Mouse (Mus musculus): ENCODE data around the gene Crim1.
A peak's percentile ranks its signal among the peaks of the same experiment; 100 is the strongest.

The Crim1 gene

GRCm38 (mm10) chr17:78254256-78254655 lies 54.2 kb downstream of the Crim1 start:
- no peak for DNase-seq

- no peak for DNase-seq
Observed at GRCm38 (mm10) chr17:78255711-78256110, 55.7 kb downstream of the Crim1 start.

DNA sequence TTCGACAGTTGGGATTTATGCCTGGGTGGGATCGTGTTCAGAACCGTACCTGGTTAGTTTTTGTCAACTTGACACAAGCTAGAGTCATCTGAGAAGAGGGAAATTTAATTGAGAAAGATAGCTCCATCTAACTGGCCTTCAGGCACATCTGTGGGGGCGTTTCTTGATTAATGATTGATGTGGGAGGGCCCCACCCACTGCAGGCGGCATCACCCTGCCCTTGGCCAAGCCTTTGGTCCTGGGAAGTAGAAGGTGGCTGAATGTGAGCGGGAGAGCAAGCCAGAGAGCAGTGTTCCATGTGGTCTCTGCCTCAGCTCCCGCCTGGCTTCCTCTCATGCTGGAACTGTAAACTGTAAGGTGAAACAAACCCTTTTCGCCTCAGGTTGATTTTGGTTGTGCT lies 56.5 kb downstream of the Crim1 start:
- DNase-seq, result no peak

DNA sequence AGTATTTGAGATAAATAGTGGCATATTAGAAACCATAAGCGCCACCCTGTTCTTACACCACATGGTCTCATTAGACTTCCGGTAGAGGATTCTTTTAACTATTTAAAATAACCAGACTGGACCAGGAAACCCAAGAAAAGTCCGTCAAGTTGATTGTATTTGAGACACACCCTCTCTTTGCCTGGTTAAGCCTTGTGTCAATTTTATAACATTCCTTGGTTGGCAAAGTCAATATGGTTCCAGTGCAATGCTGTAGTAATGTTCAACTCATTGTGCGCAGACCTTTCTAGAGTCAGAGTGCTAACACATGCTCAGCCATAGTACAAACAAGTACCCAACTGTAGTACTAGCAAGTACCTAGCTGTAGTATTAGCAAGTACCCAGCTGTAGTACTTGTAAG lies 61.6 kb downstream of the Crim1 start:
- no peak for DNase-seq

DNA sequence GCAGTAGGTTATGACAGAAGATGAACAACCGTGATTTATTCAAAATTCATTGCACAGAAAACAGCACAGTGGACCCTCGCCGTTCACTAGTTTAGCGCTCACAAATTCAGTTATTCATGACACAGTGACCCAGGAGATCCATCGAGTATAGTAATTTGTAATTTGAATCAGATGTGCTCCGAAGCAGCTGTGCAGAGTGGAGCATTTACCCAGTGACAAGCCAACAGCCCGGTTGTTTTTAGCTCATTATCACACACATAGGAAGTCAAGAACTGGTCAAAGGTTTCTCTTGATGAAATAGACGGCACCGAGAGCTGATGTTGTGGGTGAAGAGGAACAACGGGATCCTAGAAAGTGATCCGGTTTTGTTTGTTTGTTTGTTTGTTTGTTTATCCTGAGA lies 64.1 kb downstream of the Crim1 start:
- DNase-seq, result no peak

DNA sequence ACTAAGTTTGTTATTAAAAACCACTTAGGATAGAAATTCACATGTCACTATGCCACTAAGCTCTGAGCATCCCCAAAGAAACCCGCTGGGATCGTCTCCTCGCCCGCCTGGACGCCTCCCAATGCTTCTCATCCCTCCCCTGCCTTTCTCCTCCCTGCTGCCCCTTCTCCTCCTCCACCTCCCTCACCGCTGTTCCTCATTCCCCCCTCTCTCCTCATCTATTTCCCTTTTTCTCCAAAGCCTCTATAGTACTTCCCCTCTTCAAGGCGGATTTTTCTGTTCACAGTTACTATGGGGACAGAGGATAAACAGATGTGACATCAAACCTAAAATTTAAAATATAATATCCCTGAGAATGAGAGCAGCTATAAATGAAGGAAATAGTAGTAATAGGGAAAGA lies 65.1 kb downstream of the Crim1 start:
- no peak for DNase-seq

- DNase-seq, result no peak
Observed at GRCm38 (mm10) chr17:78266271-78266670, 66.2 kb downstream of the Crim1 start.

DNA sequence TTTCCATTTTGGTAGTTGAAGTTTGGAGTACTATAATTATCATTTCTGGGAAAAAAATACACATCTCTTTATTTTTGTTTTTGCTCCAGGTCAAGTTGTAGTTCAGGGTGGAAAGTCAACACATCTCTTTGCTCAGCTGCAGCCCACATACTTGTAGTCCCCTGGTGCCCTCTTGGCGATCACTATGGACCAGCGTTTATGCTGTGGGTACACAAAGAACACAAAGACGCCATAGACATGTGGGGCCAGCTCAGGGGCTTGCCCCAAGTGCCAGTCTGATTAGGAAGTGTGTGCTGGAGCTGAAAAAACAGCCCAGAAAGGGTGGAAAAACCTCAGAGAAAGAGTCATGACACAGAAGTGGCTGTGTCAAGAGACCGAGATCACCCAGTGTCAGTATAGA lies 68.5 kb downstream of the Crim1 start:
- no peak for DNase-seq

- DNase-seq, result no peak
Observed at GRCm38 (mm10) chr17:78269311-78269710, 69.3 kb downstream of the Crim1 start.

DNA sequence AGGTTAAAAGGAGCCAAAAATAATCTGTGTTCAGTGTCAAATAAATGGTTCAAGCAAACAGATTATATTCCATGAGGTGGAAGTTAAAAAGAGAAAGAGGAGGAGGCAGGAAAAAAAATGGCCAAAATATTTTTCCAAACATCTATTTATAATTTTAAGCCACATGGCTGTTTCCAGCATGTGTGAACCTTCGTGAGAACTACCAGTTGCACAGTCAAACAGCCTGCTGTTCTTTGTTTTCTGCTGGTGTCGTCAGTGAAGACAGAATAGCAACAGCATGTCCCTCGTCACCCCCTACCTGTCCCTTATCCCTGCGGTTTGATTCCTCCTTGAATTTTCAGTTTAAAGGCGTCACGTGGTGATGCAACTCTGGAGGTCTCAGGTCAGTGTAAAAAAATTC lies 70.0 kb downstream of the Crim1 start:
- no peak for DNase-seq

DNA sequence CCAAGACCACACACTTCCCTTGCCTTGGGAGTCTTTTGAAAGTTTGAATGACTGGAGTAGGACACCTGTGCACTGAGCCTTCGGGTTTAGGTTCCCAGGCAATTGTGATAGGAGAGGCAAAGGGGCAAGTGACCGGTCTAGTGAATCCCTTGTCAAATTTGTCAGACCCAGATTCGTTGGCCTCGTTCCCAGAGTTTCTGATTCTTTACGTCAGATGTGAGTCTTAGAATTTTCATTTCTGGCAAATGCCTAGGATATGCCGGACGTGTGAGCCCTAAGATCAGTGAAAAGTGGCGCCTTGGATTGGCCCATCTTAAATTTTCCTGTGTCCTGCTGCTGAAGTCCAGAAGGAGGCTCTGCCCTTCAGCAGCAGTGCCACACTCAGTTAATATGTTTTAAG lies 71.7 kb downstream of the Crim1 start:
- no peak for DNase-seq

- no peak for DNase-seq
Observed at GRCm38 (mm10) chr17:78272142-78272541, 72.1 kb downstream of the Crim1 start.

DNA sequence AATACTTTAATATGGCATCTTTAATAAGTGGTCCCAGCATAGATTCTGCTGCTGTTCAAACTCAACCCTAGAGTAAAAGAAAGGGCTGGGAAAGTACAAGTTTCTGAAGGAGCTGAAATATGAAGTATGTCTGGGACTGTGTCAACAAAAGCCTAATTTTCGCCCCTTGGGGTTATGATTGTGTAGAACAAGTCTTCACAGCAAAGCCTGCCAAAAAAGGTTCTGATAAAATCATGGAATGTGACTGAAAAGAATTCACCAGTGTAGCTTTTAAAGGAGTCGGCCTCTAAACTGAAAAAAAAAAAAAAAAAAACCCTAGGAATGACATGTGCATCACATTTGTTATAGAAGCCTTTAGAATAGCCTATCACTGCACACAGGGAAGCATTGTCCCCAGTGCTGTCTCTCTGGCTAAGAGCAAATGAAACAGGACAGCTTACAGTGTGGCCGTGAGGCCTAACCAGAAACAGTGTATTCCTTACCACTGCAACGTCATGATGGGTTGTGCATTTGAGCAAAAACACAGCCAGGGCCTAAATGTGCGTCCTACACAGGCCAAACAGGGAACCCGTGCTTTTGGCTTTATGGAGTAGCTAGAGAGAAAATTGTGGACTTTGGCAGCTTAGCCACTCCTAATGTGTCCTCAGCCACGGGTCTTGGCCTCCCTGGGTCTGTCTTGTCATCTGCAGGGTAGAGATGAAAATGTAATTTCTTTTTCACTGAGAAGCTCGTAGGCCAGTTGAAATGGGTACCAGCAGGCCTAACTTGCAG lies 72.8 kb downstream of the Crim1 start:
- no peak for DNase-seq

DNA sequence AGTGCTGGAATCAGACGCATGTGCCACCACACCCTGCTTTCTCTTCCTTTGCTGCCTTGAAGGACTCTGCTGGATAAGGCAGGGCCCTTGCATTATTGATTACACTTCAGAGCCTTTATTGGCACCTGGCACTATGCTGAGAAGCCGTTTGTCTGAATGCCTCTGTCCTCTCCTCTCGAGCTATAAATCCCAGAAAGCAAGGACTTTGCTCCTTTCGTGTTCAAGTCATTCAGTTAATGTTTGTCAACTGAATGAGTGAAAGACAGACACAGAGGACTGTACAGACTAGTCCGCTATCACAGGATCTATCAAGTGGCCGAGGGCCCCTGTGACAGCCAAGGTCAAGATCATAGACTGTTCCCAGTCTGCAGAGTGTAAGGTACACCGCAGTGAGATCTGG lies 73.8 kb downstream of the Crim1 start:
- no peak for DNase-seq

DNA sequence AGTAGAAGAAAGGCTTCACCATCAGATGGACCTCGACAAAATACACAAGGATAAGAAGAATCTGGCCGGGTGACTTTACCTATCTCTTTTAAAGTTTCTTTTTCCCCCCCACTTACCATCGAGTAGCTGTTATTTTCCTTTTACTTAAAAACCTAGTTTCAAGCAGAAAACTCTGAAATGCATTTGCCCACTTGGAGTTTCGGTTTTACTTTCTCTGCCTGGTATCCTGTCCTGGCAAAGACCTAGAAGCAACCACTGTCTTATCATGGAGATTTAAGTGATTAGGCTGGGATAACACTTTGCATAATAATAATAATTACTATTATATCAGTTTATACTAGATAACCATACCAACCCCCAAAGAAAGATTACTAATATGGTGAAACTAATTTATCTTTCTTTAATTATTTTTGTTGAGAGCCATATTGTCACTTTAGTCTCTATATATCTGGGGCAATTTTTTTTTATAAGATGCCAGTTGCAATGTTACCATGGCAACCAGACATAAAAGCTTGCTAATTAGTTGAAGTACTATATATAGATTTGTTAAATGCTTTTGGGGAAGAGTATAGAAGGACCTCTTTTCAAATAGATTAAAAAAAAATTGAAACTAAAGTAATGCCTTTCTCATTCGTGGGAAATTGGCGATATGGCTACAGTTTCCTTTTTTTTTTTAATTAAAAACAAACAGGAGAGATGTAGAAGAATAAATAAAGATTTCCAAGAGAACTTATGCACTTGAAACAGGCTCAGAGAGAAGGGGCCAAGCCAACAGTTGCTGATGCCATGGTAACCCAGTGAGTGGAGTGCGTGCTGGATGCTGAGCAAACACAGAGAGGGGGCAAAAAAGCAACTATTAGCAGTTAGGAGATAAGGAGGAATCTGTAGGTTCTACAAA lies 74.8 kb downstream of the Crim1 start:
- no peak for DNase-seq

- no peak for DNase-seq
Observed at GRCm38 (mm10) chr17:78275507-78275813, 75.4 kb downstream of the Crim1 start.

DNA sequence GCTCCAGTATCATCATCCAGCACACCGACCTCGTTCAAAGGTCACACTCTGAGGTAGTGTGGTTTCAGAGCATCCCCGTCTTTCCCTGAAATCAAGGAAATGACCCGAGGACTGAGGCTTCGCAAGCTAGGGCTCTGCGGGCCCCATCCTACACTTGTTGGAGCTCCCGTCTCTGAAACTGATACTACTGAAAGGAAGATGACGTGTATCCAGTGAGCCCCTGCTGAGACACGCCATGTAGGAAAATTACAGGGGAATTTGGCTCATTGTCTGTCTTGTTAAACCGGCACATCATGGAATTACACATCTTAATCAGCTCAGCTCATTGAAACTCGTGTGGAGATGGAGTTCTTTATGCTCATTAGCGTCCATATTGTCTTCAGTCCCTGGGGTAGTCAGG lies 79.1 kb downstream of the Crim1 start:
- DNase-seq, result no peak

- DNase-seq, result peak; percentile 6
Observed at GRCm38 (mm10) chr17:78280991-78281712, 81.1 kb downstream of the Crim1 start.

- no peak for DNase-seq
Observed at GRCm38 (mm10) chr17:78283271-78283992, 83.4 kb downstream of the Crim1 start.

DNA sequence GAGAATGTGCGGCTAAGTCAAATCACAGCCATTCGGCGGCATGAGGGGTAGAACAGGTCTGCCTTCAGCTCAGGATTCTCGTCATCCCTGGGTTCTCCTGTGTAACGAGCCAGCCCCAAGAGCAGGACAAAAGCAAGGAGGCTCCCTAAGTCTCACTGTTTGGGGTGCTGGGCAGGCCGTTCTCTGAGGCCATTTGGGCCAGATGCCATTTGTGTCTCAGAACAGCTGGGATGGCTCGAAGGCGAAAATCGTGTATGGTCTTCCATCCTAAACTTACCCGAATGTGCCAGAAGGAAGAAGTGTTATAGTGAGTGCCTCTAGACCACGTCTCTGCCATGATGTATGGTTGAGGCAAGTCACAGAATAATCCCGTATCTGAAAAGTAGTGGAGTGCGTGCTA lies 86.0 kb downstream of the Crim1 start:
- DNase-seq, result no peak

DNA sequence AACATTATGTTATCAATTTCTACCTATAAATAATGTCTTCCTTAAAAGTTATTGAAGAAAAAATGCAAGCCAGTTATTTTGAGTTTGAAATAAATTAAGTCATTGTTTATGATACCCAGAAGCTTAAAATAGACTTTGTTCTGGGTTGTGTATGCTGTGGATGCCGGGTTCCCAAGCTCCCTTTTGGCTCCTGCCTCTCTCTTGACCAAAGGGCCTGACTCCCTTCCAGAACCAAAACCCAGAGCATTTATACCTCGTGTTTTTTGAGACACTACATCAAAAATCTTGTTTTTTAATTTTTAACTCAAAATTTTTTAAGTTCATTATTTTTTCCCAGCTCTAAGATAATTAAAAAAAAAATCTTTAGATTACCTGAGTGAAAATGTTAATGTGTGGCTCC lies 87.3 kb downstream of the Crim1 start:
- DNase-seq, result no peak

DNA sequence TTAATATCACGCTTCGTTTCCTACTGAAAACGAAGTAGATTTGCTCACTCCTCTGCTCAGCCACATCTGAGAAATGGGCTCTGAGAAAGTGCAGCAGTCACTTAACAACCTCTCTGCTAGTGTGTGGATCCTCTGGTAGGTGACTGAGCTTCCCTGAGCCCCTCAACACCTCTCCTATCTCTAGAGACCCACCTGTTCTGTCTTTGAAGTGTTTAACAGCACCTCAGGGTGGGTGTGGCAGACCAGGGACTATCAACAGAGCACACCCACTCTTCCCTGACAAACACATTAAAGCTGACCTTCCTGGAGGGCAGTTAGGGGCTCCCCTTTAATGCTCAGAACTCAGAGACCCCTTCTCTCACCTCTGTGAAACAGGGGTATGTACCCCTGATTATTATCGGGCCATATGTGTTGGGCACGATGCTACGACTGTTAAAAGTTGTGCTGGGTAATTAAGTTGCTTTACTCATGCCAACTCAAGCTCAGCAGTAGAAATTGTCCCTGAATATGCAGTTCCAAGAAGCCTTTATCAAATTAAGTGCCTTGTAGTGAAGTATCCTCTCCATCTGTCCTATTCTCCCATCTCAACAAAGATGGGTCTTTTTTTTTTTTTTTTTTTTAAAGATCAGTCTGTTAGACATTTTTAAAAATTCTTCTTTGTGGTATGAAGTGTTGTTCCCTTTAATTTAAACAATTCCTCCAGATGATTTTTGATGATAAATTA lies 90.3 kb downstream of the Crim1 start:
- no peak for DNase-seq
